Mouse (Mus musculus): ENCODE results near the gene Sesn1. TPM values are rescaled to one million over a fixed set of nuclear protein-coding genes. Genes with fewer than 3 reads are reported as not detected.

The Sesn1 gene
- polyA plus RNA-seq, 1 experiment, result 9.7 TPM

DNA sequence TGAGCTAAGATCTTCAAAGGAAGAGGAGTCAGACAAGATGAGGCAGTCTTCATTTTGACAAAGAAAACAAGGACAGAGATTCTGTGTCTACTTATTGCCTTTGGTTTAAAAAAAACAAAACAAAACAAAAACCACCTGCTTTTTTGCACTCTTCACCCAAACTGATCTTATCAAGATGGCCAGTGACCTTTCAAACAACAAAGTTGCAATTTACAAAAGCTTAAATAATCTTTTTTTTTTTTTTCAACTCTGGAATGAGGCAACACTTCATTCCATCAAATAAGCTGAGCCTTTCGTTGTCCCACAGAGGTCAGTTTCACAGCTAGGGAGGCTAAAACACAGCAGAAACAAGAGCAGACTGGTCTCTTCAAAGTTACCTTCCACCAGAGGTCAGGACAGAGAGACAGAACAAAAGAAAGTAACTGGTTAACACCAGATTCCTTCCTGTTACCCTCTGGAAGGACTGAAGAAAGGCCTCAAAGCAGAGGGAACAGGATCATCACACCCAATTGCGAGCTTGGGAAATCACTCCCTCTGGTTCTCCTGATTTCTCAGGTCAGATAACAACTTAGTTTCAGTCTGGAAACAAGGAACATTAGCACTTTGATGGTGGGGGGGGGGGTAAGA, 3.9 kb upstream of the Sesn1 start:
- TF ChIP-seq TCF12 (IDR thresholded peaks at IDR 0.05; ENCODE audit: insufficient read depth, poor library complexity, severe bottlenecking) (no peak), CEBPB (IDR thresholded peaks at IDR 0.05; ENCODE audit: insufficient read depth, poor library complexity, severe bottlenecking) (no peak), MYOG (IDR thresholded peaks at IDR 0.05; ENCODE audit: control insufficient read depth in 1 of 3, insufficient read depth in 1 of 3, insufficient read length in 2 of 3, low read depth in 2 of 3) (no peak), POLR2AphosphoS2 (IDR thresholded peaks at IDR 0.05; ENCODE audit: insufficient read length, low read depth) (no peak), USF1 (IDR thresholded peaks at IDR 0.05; ENCODE audit: low read depth) (no peak), POLR2A (IDR thresholded peaks at IDR 0.05; ENCODE audit: insufficient read length, low read depth) (no peak), REST (IDR thresholded peaks at IDR 0.05; ENCODE audit: insufficient read depth, insufficient read length) (no peak), MYOD1 (IDR thresholded peaks at IDR 0.05; ENCODE audit: control insufficient read depth in 1 of 3, insufficient read length in 2 of 3, low read depth in 2 of 3) (no peak), E2F4 (IDR thresholded peaks at IDR 0.05; ENCODE audit: insufficient read depth) (no peak), MAX (IDR thresholded peaks at IDR 0.05; ENCODE audit: low read depth) (no peak), TCF3 (IDR thresholded peaks at IDR 0.05; ENCODE audit: insufficient read length, low read depth) (no peak), SRF (IDR thresholded peaks at IDR 0.05; ENCODE audit: control insufficient read depth, insufficient read length, low read depth) (no peak)
- H3K27me3 ChIP-seq (ENCODE audit: control insufficient read depth, insufficient read depth, insufficient read length), result no peaks in the 10 kb centered on the region

DNA sequence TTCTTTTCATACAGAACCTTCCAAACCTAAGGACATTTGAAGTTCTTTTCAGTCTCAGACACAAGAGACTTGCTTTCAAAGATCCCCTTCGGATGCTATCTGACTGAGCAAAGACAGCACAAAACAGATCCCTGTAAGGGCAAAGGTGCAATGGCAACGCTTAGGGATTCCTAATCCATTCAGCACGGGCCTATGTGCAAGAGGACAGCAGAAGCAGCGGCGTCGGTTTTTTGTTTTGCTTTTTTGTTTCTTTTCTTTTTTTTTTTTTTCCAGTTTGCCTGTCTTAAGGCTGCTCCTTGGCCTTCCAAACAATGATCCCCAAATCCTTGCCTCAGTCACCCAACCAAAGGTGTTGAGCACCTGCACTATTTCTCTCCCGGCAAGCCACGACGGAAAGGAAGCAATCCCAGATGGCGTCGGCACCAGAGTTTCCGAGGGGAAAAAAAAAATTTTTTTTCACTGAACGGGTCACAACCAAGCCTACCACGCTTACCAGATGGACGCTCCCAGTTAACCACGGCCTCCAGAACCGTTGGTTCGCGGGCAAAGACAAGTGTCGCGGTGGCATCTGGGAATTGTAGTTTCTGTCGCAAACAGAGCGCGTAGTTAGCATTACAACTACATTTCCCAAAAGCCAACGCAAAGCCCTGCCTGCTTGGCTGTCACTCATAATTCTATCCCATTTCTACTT, 510 bp upstream of the Sesn1 start:
- H3ac ChIP-seq (ENCODE audit: control insufficient read depth, insufficient read length), result peak overlapping the region; percentile 48
- no peaks in the 10 kb centered on the region for H3K27me3 ChIP-seq (ENCODE audit: control insufficient read depth, insufficient read depth, insufficient read length)
- peak overlapping the region; percentile 46 for H3K4me3 ChIP-seq
- peak overlapping the region; percentile 84 for H3K4me2 ChIP-seq (ENCODE audit: low read depth)
- no peaks in the 10 kb centered on the region for H3K36me3 ChIP-seq (ENCODE audit: control insufficient read depth, insufficient read depth)
- TF ChIP-seq CEBPB (IDR thresholded peaks at IDR 0.05; ENCODE audit: insufficient read depth, poor library complexity, severe bottlenecking) (no peak), USF1 (IDR thresholded peaks at IDR 0.05; ENCODE audit: low read depth) (no peak), REST (IDR thresholded peaks at IDR 0.05; ENCODE audit: insufficient read depth, insufficient read length) (no peak), MYOD1 (IDR thresholded peaks at IDR 0.05; ENCODE audit: control insufficient read depth in 1 of 3, insufficient read length in 2 of 3, low read depth in 2 of 3) (no peak), MAX (IDR thresholded peaks at IDR 0.05; ENCODE audit: low read depth) (no peak), MYOG (IDR thresholded peaks at IDR 0.05; ENCODE audit: control insufficient read depth in 1 of 3, insufficient read depth in 1 of 3, insufficient read length in 2 of 3, low read depth in 2 of 3) (no peak), TCF3 (IDR thresholded peaks at IDR 0.05; ENCODE audit: insufficient read length, low read depth) (no peak), E2F4 (IDR thresholded peaks at IDR 0.05; ENCODE audit: insufficient read depth) (peak; percentile 82), POLR2AphosphoS2 (IDR thresholded peaks at IDR 0.05; ENCODE audit: insufficient read length, low read depth) (peak; percentile 47), TCF12 (IDR thresholded peaks at IDR 0.05; ENCODE audit: insufficient read depth, poor library complexity, severe bottlenecking) (no peak), POLR2A (IDR thresholded peaks at IDR 0.05; ENCODE audit: insufficient read length, low read depth) (peak; percentile 48), SRF (IDR thresholded peaks at IDR 0.05; ENCODE audit: control insufficient read depth, insufficient read length, low read depth) (no peak)
- H3K79me2 ChIP-seq (ENCODE audit: control insufficient read depth, insufficient read depth), result peaks cover 25% of the 10 kb centered on the region

More for the DNA sequence above, 3.9 kb upstream of the Sesn1 start:
- H3ac ChIP-seq (ENCODE audit: control insufficient read depth, insufficient read length), result no peak overlapping the region
- no peaks in the 10 kb centered on the region for H3K36me3 ChIP-seq (ENCODE audit: control insufficient read depth, insufficient read depth)
- no peak overlapping the region for H3K4me2 ChIP-seq (ENCODE audit: low read depth)
- no peaks in the 10 kb centered on the region for H3K79me2 ChIP-seq (ENCODE audit: control insufficient read depth, insufficient read depth)
- no peak overlapping the region for H3K4me3 ChIP-seq

DNA sequence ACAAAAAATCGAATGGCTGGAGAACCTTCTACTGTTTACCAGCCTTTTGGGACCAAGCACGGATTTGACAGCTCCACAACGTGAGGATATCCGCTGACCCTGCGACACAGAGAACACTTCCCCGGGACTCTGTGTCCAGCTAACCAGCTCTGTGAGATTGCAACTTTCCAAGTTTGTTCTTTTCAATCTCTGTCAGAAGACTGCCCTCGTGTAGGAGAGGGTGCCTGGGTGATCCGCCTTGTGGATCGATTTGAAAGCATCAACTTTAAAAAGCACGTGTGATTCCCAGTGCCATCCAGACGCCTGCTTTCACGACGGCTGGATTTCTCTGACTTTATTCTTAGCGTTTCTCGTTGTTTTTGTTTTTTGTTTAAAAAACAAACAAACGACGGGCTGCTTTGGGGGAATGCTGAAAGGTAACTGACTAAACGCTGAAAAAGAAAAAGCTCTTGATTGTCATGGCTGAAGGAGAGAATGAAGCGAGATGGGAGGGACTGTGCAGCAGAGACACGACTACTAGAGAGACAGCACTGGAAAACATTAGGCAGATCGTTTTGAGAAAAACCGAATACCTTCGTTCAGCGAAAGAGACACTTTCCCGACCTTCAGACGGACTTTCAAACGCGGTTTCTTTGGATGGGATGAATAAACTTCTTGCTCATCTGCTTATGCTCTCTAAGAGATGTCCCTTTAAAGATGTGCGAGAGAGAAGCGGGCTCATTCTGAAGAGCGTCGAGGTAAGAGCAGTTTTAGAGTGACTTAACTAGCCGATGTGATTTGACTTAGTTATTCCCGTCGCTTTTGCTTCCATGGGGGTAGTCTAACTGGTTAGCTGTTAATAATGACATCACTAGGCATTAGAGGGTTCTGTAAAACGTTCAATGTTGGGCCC, 1.1 kb downstream of the Sesn1 start:
- Histone ChIP-seq H3K36me3 (ENCODE audit: control insufficient read depth, insufficient read depth) (no peaks in the 10 kb centered on the region), H3ac (ENCODE audit: control insufficient read depth, insufficient read length) (peak overlapping the region; percentile 48), H3K4me2 (ENCODE audit: low read depth) (peak overlapping the region; percentile 68), H3K79me2 (ENCODE audit: control insufficient read depth, insufficient read depth) (peaks cover 25% of the 10 kb centered on the region), H3K27me3 (ENCODE audit: control insufficient read depth, insufficient read depth, insufficient read length) (no peaks in the 10 kb centered on the region), H3K4me3 (peak overlapping the region; percentile 46)
- TF ChIP-seq POLR2A (IDR thresholded peaks at IDR 0.05; ENCODE audit: insufficient read length, low read depth) (no peak), MYOG (IDR thresholded peaks at IDR 0.05; ENCODE audit: control insufficient read depth in 1 of 3, insufficient read depth in 1 of 3, insufficient read length in 2 of 3, low read depth in 2 of 3) (no peak), MYOD1 (IDR thresholded peaks at IDR 0.05; ENCODE audit: control insufficient read depth in 1 of 3, insufficient read length in 2 of 3, low read depth in 2 of 3) (no peak), MAX (IDR thresholded peaks at IDR 0.05; ENCODE audit: low read depth) (peak; percentile 43), E2F4 (IDR thresholded peaks at IDR 0.05; ENCODE audit: insufficient read depth) (no peak), TCF3 (IDR thresholded peaks at IDR 0.05; ENCODE audit: insufficient read length, low read depth) (no peak), REST (IDR thresholded peaks at IDR 0.05; ENCODE audit: insufficient read depth, insufficient read length) (no peak)

DNA sequence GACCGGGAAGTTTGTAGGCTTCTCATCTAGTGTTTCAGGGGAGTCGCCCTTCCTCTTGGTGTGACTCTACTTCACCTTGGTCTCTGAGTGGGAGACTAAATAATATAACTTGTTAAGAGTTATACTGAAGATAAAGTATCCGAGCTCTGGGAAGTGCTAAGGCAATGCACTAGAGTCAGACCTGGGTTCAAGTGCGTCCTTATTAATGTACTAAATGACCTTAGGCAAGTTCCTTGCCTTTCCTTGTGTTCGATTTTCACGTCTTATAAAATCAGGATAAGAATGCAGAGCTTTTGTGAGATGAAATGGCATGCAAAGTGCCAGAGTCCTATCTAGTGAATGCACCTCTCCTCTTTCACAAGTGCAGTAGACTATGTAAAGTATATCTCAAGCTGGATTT, 2.8 kb downstream of the Sesn1 start:
- Histone ChIP-seq H3K79me2 (ENCODE audit: control insufficient read depth, insufficient read depth) (peaks cover 36% of the 10 kb centered on the region), H3ac (ENCODE audit: control insufficient read depth, insufficient read length) (no peak overlapping the region), H3K4me2 (ENCODE audit: low read depth) (peak overlapping the region; percentile 68), H3K27me3 (ENCODE audit: control insufficient read depth, insufficient read depth, insufficient read length) (no peaks in the 10 kb centered on the region), H3K4me3 (peak overlapping the region; percentile 46), H3K36me3 (ENCODE audit: control insufficient read depth, insufficient read depth) (no peaks in the 10 kb centered on the region)
- TF ChIP-seq SRF (IDR thresholded peaks at IDR 0.05; ENCODE audit: control insufficient read depth, insufficient read length, low read depth) (no peak), MYOD1 (IDR thresholded peaks at IDR 0.05; ENCODE audit: control insufficient read depth in 1 of 3, insufficient read length in 2 of 3, low read depth in 2 of 3) (no peak), TCF12 (IDR thresholded peaks at IDR 0.05; ENCODE audit: insufficient read depth, poor library complexity, severe bottlenecking) (no peak), MAX (IDR thresholded peaks at IDR 0.05; ENCODE audit: low read depth) (no peak), CEBPB (IDR thresholded peaks at IDR 0.05; ENCODE audit: insufficient read depth, poor library complexity, severe bottlenecking) (no peak), MYOG (IDR thresholded peaks at IDR 0.05; ENCODE audit: control insufficient read depth in 1 of 3, insufficient read depth in 1 of 3, insufficient read length in 2 of 3, low read depth in 2 of 3) (no peak), USF1 (IDR thresholded peaks at IDR 0.05; ENCODE audit: low read depth) (no peak), TCF3 (IDR thresholded peaks at IDR 0.05; ENCODE audit: insufficient read length, low read depth) (no peak), POLR2A (IDR thresholded peaks at IDR 0.05; ENCODE audit: insufficient read length, low read depth) (no peak)

Measured in myocyte (in vitro differentiated cells).